Mouse (Mus musculus): ENCODE measurements at regions not wholly inside any gene's neighbourhood (a gene's known extent, or its start where the extent isn't known, plus 50 kb on each side); places are given as distances from the start of the nearest gene placed in this dataset.

DNA sequence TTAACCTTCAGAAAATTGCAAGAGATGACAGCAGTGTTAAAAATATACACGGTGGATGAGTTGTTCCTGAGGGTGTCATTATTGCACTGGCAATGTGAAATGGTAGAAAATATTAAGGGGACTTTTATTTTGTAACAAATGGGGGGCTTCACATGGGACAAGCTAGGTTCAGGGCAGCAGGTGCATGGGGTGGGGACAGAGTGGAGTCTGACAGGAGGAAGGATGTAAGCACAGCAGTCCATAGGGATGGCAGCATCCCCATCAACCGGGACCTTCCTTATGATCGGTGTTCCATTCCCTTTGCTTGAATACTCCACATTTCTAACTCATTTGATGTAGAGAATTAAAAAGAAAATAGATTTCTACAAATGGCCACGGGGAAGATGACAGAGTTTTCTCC is 208.5 kb upstream of the Mki67 start:
- no peaks in the 10 kb centered on the region for H3K4me1 ChIP-seq (ENCODE audit: control insufficient read depth, low read depth, low read length)
- no peak for ATAC-seq (ENCODE audit: low read depth)
- no peaks in the 10 kb centered on the region for H3K9me3 ChIP-seq (replicated peaks; ENCODE audit: control insufficient read depth, low read length)
- no peak overlapping the region for H3K9ac ChIP-seq (ENCODE audit: low read depth, low read length)
- H3K27me3 ChIP-seq (ENCODE audit: control insufficient read depth, insufficient read depth, low read depth, low read length), result no peaks in the 10 kb centered on the region
- no peak overlapping the region for H3K27ac ChIP-seq (ENCODE audit: low read length)
- WGBS (ENCODE audit: insufficient replicate concordance), result 68% methylated on average over 4 of the region's 4 CpGs
- no peak overlapping the region for H3K4me2 ChIP-seq (ENCODE audit: low read depth, low read length)
- no peaks in the 10 kb centered on the region for H3K36me3 ChIP-seq (ENCODE audit: control insufficient read depth, insufficient read depth)
- H3K4me3 ChIP-seq (ENCODE audit: low read depth, low read length), result no peak overlapping the region

DNA sequence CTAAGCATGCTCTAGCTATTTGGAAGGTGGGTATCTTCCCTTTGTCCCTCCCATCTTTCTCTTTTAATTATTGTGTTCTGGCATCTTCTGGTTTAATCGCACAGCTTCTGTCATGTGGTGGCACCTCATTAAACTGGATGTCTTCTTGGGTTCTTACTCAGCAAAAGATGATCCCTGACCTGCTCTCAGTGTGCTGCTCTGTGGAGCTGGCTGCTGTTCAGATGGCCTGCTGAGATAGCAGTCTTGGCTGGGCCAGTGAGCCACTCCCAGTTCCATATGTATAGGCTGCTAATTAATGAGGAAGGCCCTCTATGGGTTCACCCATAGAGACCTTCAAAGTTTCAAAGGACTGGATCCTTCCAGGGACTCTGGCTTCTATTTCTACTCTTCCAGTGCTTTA is 213.9 kb upstream of the Mki67 start:
- H3K9ac ChIP-seq (ENCODE audit: low read depth, low read length), result no peak overlapping the region
- WGBS (ENCODE audit: insufficient replicate concordance), result 71% methylated on average over 1 of the region's 1 CpGs
- H3K27ac ChIP-seq (ENCODE audit: low read length), result no peak overlapping the region
- H3K4me3 ChIP-seq (ENCODE audit: low read depth, low read length), result no peak overlapping the region
- no peaks in the 10 kb centered on the region for H3K4me1 ChIP-seq (ENCODE audit: control insufficient read depth, low read depth, low read length)
- no peaks in the 10 kb centered on the region for H3K36me3 ChIP-seq (ENCODE audit: control insufficient read depth, insufficient read depth)
- H3K9me3 ChIP-seq (replicated peaks; ENCODE audit: control insufficient read depth, low read length), result no peaks in the 10 kb centered on the region
- H3K4me2 ChIP-seq (ENCODE audit: low read depth, low read length), result no peak overlapping the region
- no peaks in the 10 kb centered on the region for H3K27me3 ChIP-seq (ENCODE audit: control insufficient read depth, insufficient read depth, low read depth, low read length)
- no peak for ATAC-seq (ENCODE audit: low read depth)

DNA sequence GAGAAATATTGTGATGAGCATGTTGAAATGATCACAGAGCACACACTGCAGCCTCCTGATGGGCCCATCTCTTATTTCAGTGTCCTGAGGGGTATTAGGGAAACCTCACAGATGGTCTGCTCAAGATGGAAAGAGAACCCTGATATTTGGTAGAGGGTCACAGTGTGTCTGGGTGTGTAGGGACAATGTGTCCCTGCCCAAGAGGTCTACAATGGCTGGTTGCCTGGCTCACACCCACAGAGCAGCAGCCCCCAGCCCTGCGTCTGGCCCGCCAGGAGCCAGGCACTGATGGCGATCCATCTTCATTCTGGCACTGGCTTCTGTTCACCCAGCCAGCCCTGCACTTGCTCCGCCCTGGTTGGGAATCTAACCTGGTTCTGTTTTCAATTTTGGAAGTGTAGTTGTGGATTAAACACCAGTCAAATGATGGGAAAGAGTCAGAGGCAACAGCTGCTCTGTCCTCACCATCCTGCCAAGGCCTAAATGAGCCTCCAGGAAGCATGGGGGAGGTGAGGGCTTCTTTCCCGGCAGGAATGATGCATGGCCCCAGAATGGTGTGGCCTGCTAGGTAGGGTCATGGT is 216.5 kb upstream of the Mki67 start:
- H3K27me3 ChIP-seq (ENCODE audit: control insufficient read depth, insufficient read depth, low read depth, low read length), result no peaks in the 10 kb centered on the region
- no peak overlapping the region for H3K4me2 ChIP-seq (ENCODE audit: low read depth, low read length)
- no peak for ATAC-seq (ENCODE audit: low read depth)
- H3K9me3 ChIP-seq (replicated peaks; ENCODE audit: control insufficient read depth, low read length), result no peaks in the 10 kb centered on the region
- H3K36me3 ChIP-seq (ENCODE audit: control insufficient read depth, insufficient read depth), result no peaks in the 10 kb centered on the region
- H3K4me1 ChIP-seq (ENCODE audit: control insufficient read depth, low read depth, low read length), result no peaks in the 10 kb centered on the region
- H3K4me3 ChIP-seq (ENCODE audit: low read depth, low read length), result no peak overlapping the region
- no peak overlapping the region for H3K9ac ChIP-seq (ENCODE audit: low read depth, low read length)
- 53% methylated on average over 5 of the region's 5 CpGs for WGBS (ENCODE audit: insufficient replicate concordance)
- H3K27ac ChIP-seq (ENCODE audit: low read length), result no peak overlapping the region

DNA sequence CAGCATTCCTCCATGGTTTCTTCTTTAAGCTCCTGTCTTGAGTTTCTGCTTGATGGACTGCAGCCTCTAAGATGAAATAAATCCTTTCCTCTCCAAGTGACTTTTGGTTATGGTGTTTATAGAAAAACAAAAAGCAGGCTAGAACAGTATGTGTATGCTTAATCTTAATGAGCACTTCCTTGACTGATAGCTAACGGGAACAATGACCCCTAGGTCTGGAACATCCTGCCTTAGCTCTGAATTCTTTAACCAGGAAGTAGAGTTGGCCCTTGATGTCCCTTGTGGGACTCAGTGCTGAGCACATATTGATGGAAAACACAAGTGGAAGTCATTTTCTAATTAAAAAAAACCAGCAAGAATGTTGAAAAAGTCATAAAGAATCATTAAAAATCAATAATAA is 219.0 kb upstream of the Mki67 start:
- ATAC-seq (ENCODE audit: low read depth), result no peak
- 22% methylated on average over 1 of the region's 1 CpGs for WGBS (ENCODE audit: insufficient replicate concordance)
- no peaks in the 10 kb centered on the region for H3K27me3 ChIP-seq (ENCODE audit: control insufficient read depth, insufficient read depth, low read depth, low read length)
- no peak overlapping the region for H3K4me2 ChIP-seq (ENCODE audit: low read depth, low read length)
- no peaks in the 10 kb centered on the region for H3K4me1 ChIP-seq (ENCODE audit: control insufficient read depth, low read depth, low read length)
- H3K36me3 ChIP-seq (ENCODE audit: control insufficient read depth, insufficient read depth), result no peaks in the 10 kb centered on the region
- no peaks in the 10 kb centered on the region for H3K9me3 ChIP-seq (replicated peaks; ENCODE audit: control insufficient read depth, low read length)
- H3K4me3 ChIP-seq (ENCODE audit: low read depth, low read length), result no peak overlapping the region
- no peak overlapping the region for H3K27ac ChIP-seq (ENCODE audit: low read length)
- H3K9ac ChIP-seq (ENCODE audit: low read depth, low read length), result no peak overlapping the region

DNA sequence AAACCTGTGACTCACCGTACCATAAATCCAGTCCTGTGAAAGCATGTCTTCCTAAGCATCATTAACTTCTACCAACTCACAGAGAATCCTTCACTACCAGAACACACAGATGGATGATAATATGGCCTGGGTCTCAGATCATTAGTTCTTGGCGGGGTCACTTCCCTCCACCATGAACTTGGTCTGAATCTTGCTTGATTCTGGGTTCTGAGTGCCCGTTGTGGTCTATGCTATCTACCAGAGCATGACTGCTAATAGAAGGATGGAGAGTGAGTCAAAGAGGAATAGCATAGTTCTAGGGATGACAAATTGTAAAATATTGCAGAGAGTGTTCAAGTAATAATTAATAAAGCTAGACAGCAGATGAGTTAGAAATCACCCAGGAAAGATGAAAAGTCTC is 221.3 kb upstream of the Mki67 start:
- H3K27me3 ChIP-seq (ENCODE audit: control insufficient read depth, insufficient read depth, low read depth, low read length), result no peaks in the 10 kb centered on the region
- H3K36me3 ChIP-seq (ENCODE audit: control insufficient read depth, insufficient read depth), result no peaks in the 10 kb centered on the region
- no peak overlapping the region for H3K4me2 ChIP-seq (ENCODE audit: low read depth, low read length)
- H3K9me3 ChIP-seq (replicated peaks; ENCODE audit: control insufficient read depth, low read length), result no peaks in the 10 kb centered on the region
- no peak for ATAC-seq (ENCODE audit: low read depth)
- 69% methylated on average over 3 of the region's 3 CpGs for WGBS (ENCODE audit: insufficient replicate concordance)
- no peak overlapping the region for H3K4me3 ChIP-seq (ENCODE audit: low read depth, low read length)
- H3K9ac ChIP-seq (ENCODE audit: low read depth, low read length), result no peak overlapping the region
- no peak overlapping the region for H3K27ac ChIP-seq (ENCODE audit: low read length)
- no peaks in the 10 kb centered on the region for H3K4me1 ChIP-seq (ENCODE audit: control insufficient read depth, low read depth, low read length)

DNA sequence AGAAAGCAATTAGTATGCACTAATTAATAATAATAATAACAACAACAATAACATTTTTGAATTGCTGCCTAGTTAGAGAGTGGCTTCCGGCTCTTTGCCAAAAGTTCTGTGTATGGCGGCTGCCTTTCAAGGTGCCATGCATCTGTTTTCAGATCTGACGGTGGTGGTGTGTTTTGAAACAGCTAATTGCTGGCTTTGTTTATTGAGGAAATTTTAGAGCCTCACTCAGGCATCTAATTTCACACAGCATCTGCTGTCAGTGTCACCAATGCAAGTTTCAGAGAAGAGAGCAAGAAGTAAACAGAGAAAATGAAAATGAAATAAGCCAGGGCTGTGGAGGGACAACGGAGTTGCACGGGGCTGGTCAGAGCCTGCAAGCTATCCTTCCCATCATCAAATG is 223.2 kb upstream of the Mki67 start:
- H3K27me3 ChIP-seq (ENCODE audit: control insufficient read depth, insufficient read depth, low read depth, low read length), result no peaks in the 10 kb centered on the region
- no peaks in the 10 kb centered on the region for H3K36me3 ChIP-seq (ENCODE audit: control insufficient read depth, insufficient read depth)
- ATAC-seq (ENCODE audit: low read depth), result no peak
- no peak overlapping the region for H3K27ac ChIP-seq (ENCODE audit: low read length)
- H3K4me3 ChIP-seq (ENCODE audit: low read depth, low read length), result no peak overlapping the region
- H3K9me3 ChIP-seq (replicated peaks; ENCODE audit: control insufficient read depth, low read length), result no peaks in the 10 kb centered on the region
- no peaks in the 10 kb centered on the region for H3K4me1 ChIP-seq (ENCODE audit: control insufficient read depth, low read depth, low read length)
- H3K9ac ChIP-seq (ENCODE audit: low read depth, low read length), result no peak overlapping the region
- no peak overlapping the region for H3K4me2 ChIP-seq (ENCODE audit: low read depth, low read length)
- WGBS (ENCODE audit: insufficient replicate concordance), result 55% methylated on average over 5 of the region's 5 CpGs

DNA sequence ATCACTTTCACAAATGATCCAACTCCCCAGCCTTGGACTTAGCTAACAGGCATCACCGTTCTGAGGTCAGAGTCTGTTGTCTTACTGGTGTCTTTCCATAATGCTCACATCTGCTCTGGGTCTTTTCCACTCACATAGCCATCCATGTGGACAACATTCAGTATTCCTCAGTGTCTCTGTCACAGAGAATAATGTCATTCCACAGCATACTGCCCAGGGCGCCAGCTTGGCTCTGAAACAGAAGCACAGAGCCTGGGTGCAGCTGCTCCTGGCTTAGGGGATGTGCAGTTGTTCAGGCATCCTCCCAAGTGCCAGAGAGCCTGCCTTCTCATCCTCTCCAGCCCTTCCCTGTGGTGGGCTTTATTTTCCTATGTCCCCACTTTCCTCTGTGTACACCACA is 226.7 kb upstream of the Mki67 start:
- Histone ChIP-seq H3K4me1 (ENCODE audit: control insufficient read depth, low read depth, low read length) (no peaks in the 10 kb centered on the region), H3K4me3 (ENCODE audit: low read depth, low read length) (no peak overlapping the region), H3K27me3 (ENCODE audit: control insufficient read depth, insufficient read depth, low read depth, low read length) (no peaks in the 10 kb centered on the region), H3K36me3 (ENCODE audit: control insufficient read depth, insufficient read depth) (no peaks in the 10 kb centered on the region), H3K27ac (ENCODE audit: low read length) (no peak overlapping the region), H3K4me2 (ENCODE audit: low read depth, low read length) (no peak overlapping the region), H3K9me3 (replicated peaks; ENCODE audit: control insufficient read depth, low read length) (no peaks in the 10 kb centered on the region), H3K9ac (ENCODE audit: low read depth, low read length) (no peak overlapping the region)
- ATAC-seq (ENCODE audit: low read depth), result no peak
- WGBS (ENCODE audit: insufficient replicate concordance), result 59% methylated on average over 2 of the region's 2 CpGs

DNA sequence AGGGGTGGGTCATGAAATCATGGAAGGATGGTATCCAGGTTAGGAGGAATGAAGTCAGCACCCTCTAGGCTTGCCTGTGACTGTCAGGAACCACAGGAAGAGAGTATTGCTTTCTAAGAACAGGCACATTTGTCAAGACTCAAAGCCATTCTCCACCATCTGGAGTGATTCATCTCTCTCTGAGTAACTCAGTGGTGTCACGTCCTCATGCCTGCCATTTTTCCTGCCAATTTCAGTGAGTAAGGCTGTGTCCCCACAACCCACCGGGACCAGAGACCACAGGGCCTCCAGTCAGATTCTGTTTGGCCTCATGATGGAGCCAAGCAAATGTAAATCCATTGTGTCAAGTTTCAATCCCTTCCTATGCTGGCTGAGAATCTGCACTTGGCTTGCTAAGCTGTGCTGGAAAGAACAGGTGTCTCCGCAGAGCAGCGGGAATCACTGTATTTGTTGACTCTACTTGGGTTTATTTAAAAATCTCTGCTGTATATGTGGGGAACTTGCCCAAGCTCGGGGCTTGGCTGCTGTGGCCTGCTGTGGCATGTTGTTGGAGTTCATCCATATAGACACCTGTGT is 230.0 kb upstream of the Mki67 start:
- Histone ChIP-seq H3K4me2 (ENCODE audit: low read depth, low read length) (no peak overlapping the region), H3K4me3 (ENCODE audit: low read depth, low read length) (no peak overlapping the region), H3K4me1 (ENCODE audit: control insufficient read depth, low read depth, low read length) (no peaks in the 10 kb centered on the region), H3K9me3 (replicated peaks; ENCODE audit: control insufficient read depth, low read length) (no peaks in the 10 kb centered on the region), H3K36me3 (ENCODE audit: control insufficient read depth, insufficient read depth) (no peaks in the 10 kb centered on the region), H3K9ac (ENCODE audit: low read depth, low read length) (no peak overlapping the region), H3K27me3 (ENCODE audit: control insufficient read depth, insufficient read depth, low read depth, low read length) (no peaks in the 10 kb centered on the region), H3K27ac (ENCODE audit: low read length) (no peak overlapping the region)
- no peak for ATAC-seq (ENCODE audit: low read depth)
- WGBS (ENCODE audit: insufficient replicate concordance), result 57% methylated on average over 5 of the region's 5 CpGs

DNA sequence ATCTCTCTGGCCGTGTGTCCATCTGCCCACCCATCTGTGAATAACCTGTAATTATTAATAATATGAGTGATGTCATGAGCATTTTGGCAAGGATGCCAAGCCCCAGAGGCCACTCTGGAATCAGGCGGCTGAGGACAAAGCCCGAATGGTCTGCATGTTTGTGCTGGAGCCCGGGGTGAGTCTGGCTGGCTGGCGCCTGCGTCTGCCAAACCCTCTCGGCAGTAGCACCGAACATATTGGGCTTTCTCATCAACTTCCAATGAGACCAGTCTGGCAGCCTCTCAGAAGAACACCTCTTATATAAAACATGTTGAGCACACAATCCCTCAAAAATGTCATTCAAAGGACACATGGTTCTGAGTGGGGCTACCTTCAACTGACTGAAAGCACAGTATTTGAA is 244.9 kb upstream of the Mki67 start:
- Histone ChIP-seq H3K9me3 (replicated peaks; ENCODE audit: control insufficient read depth, low read length) (no peaks in the 10 kb centered on the region), H3K9ac (ENCODE audit: low read depth, low read length) (no peak overlapping the region), H3K4me2 (ENCODE audit: low read depth, low read length) (no peak overlapping the region), H3K27ac (ENCODE audit: low read length) (no peak overlapping the region), H3K4me1 (ENCODE audit: control insufficient read depth, low read depth, low read length) (no peaks in the 10 kb centered on the region), H3K36me3 (ENCODE audit: control insufficient read depth, insufficient read depth) (no peaks in the 10 kb centered on the region), H3K27me3 (ENCODE audit: control insufficient read depth, insufficient read depth, low read depth, low read length) (no peaks in the 10 kb centered on the region), H3K4me3 (ENCODE audit: low read depth, low read length) (no peak overlapping the region)
- 79% methylated on average over 8 of the region's 8 CpGs for WGBS (ENCODE audit: insufficient replicate concordance)
- ATAC-seq (ENCODE audit: low read depth), result no peak

All from liver, embryonic 16.5 days (tissue).